Mouse (Mus musculus): ENCODE results near the gene Stk40.

Gene Stk40

DNA sequence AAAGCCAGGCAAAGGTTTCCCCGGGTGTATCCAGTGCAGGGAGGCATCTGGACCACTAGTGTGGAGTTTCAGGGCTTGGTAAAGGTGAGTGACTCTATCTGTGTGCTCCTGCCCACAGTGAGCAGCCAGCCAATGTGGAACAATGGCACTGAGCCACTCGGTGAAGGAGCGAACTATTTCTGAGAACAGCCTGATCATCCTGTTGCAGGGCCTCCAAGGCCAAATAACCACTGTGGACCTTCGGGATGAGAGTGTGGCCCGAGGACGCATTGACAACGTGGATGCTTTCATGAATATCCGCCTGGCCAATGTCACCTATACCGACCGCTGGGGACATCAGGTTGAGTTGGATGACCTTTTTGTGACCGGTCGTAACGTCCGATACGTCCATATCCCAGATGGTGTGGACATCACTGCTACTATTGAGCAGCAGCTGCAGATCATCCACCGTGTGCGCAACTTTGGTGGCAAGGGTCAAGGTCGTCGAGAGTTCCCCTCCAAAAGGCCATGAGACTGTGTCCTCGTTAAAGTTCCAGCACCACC lies 6.0 kb upstream of the Stk40 start:
- no peak for DNase-seq (ENCODE audit: low spot score)

DNA sequence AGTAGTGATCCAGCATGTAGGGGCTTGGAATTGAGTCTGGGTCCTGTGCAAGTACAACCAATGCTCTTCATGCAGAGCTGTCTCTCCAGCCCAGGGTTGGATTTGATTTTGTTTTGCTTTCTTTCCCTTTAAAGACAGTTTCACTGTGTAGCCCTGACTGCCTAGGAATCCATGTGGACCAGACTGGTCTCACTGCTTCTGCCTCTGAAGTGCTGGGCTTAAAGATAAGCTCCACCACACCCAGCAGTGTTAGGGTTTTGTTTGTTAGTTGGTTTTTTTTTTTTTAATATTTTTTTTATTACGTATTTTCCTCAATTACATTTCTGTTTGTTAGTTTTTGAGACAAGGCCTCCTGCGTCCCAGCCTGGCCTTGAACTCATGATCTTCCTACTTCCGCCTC lies 4.4 kb upstream of the Stk40 start:
- no peak for DNase-seq (ENCODE audit: low spot score)

DNA sequence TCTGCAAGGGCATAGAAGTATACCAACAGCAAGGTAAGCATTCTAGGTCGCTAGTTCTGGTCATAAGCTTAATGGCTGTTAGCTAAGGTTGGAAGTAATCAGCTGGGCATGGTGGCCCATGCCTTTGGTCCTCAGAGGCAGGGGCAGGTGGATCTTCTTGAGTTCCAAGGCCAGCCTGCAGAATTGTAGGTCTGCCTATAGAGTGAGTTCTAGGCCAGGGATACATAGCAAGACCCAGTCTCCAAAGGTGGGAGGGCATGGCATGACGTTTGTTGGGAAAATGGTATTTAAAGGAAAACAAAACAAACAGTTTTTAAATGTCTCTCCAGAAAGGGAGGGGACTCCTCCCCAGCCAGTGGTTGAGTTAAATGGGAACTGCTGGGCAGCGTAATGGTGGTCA lies 3.0 kb upstream of the Stk40 start:
- no peak for DNase-seq (ENCODE audit: low spot score)

DNA sequence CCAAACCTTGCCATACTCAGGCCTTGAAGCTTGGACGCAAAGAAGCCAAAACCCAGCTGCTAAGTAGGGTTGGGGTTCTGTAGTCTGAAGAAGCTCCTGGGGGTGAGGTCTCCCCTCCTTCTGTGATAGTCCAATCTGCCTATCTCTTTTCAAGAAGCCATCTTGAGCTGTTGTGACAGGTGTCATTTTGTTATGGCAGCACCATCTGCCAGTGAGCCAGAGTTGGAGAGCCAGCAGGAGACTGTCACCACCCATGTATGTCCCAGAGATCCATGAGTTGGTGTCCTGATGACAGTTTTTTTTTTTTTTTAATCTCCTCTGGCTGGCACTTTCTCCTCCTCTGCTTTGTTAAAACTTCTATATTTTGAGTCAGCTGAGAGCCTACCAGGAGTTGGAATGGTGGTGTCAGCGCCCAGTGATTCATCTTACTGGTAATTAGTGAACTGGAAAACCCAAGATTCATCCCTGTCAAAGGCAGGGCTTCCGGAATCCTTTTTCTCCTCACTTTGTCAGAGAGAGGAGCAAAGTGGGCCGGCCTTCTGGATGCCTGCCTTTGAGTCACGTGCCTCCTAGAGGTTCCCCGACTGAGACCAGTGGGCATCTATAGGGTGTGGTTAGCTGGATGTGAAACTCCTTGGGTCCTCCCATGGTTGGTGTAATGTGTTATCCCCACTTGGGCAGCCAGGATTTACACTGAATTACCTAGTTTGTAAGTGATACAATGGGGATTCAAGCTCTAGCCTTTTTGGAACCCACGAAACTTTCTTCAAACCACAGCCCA lies 1.5 kb upstream of the Stk40 start:
- no peak for DNase-seq (ENCODE audit: low spot score)

- DNase-seq (ENCODE audit: low spot score), result peak; percentile 80
Measured at GRCm38 (mm10) chr4:126103057-126103581, 638 bp upstream of the Stk40 start.

DNA sequence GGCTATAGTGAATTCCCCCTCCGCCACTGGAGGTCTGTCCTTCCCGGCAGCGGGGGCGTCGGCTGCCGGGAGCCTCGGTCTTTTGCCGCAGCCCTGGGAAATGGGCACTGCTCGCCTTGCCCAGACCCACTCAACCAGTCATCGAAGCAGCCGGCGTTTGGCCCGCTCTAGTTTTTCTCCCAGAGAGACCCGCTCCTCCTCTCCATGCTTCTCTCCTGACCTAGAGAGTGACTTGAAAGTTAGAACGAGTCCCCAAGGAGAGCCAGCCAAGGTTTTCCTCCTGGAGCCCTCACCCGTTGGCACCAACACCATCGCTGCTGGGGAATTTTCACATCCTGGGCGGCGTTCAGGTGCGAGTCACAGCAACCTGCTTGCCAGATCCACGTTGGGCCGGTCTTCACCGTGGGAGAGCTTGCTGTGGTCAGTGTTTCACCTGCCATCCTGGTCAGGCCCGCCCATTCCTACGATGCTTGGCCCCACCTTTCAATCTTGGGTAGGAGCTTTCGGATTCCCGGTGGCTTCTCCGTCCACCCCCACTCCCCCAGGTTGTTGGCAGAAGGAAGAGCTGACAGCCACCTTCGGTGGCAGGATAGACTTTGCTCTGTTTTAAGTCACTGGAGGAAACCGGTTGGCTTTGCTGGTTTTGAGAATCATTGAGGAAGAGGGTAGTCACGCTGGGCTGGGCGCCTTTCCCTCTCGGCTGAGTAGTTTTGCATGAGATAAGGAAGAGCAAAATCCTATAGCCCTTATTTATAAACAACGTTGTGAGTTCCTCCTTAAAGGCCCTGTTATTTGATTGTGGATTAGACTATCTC lies 711 bp downstream of the Stk40 start:
- peak; percentile 38 for DNase-seq (ENCODE audit: low spot score)

DNA sequence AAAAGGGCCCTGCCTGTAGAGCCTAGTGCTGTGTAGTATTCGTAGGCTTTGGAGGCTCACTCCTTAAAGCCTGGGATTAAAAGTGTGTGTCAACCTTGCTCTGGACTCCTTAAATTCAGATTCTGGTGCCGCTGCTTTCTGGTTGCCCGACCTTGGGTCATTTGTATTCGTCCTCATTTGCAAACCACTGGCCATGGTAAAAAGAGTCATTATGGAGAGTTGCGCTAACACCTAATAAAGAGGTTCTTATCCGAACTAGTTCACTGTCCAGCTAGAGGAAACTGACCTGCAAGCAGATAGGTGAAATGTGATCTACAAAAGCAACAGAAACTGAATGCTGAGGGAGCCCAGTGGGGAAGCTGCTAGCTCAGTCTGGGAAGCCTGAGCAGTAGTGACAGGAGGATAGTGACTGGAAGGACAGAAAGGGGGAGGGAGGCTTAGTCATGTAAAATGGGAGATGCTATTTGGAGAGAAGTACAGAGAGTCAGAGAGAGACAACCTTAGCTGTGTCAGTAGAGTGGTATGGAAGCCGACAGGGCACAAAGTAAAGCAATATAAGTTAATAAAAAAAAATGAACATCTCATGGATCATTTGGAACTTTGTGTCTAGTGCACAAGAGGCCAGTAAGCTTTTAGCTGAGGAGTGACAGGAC lies 1.5 kb downstream of the Stk40 start:
- no peak for DNase-seq (ENCODE audit: low spot score)

DNA sequence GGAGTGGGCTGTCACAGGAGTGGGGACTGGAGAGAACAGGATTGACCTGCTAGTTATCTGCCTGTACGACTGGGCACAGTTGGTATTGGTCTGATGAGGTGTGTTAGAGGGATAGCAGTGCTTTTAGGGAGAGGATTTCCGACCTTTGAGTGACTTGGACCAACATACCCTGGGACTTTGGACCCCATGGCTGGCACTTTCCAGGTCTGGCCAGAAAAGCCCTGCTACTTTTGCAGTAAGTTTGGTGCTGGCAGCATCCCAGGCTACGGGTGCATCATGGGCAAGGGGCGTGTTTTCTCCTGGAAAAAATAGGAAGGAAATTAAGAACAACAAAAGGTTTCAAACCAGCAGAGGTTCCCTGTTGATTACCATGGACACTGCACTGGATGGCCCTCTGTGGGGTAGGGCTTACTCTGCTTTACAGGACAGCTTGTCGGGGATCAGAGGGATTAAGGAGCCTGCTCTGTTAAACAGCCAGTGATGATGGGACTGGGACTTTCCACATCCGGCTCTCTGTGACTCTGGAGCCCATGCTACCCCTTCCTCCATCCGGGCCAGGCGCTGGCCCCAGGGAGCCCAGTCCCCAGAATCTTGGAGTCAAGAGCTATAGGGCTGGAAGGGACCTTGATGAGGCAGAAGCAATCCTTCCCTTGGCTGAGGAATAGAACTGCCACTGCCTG lies 4.4 kb downstream of the Stk40 start:
- no peak for DNase-seq (ENCODE audit: low spot score)

DNA sequence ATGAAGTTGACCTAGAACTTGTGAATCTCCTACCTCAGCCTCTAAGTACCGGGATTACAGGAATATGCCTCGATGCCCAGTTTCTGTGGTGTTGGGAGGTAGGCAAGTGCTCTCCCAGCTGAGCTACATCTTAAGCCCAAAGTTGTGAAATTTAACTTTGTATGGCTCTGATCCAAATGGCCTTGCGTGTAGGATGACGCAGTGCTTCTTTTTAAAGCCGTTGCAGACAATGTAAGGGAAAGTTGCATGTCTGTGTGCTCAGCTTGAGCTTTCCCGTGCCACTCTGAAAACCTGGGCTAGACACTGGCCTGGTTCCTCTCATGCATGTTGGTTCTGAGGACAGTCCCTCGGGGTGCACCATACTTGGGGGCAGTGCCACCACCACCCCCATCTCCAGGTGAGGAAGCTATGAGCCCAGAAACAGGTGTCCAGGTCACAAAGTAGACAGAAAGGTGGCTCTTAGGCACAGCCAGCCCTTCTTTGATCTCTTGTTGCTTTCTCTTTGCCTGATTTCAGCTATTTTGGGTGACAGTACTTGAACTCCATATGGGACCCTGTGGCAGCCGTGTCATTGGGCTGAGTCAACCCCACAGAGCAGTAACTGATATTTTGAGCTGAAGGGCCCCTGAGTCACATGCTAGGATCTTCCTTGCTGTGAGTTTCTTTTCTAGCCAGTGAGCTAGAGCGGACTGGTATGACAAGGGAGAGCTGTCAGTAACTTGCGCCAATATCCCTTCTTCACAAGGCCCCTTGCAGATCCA lies 6.0 kb downstream of the Stk40 start:
- no peak for DNase-seq (ENCODE audit: low spot score)

DNA sequence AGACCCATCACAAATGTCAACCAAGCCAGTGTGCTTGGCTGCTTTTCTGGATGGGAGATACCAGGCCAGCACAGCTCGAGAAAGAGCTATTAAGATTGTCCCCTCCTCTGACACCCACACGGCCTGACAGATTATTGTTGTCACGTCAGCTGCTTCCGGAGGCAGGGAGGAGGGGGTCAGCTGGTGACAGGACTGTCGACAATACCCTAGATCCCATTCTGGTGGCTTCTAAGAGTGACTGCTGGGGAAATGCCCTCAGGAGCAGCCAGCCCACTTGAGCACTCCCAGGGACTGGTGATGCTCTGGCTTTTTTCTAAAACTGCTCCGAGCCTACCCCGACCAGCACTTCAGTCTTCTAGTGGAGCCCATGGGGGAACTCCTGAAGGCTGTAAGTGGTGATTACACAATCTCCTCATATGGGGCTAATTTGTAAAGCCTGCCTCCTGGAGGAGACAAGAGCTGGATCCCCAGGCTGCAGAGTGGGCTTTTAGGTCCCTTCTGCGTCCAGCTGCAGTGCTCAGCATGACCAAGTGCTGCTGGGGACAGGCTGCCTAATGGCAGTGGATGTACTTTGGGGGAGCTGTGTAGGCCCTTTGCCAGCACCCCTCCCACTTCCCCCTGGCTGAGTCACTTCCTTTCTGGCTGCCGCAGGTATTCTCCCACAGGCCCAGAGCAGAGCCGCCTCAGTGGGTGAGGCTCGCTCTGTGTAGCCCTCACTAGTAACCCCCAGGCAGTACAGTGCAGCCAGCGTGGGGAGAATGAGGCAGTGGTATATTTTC lies 6.8 kb downstream of the Stk40 start:
- DNase-seq (ENCODE audit: low spot score), result peak; percentile 64

GRCm38 (mm10) chr4:126111153-126111549 lies 7.4 kb downstream of the Stk40 start:
- no peak for DNase-seq (ENCODE audit: low spot score)

DNA sequence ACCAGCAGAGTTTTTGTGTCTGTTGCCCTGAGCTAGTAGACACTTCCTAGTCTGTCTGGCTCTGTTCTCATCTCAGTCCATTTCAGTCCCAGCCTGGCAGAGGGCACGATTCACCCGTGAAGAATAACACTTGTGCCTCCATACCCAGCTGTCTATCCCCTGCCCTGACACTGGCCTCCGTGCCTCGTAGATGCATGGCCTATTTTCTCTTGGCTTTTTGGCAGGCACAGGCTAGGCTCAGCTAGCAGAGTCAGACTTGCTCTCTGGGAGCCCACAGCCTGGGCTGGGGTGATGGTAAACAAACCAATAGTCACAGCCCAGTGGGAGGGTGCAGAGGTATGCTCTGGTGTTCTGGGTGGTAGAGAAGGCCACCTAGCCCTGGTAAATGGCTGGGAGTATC lies 9.5 kb downstream of the Stk40 start:
- DNase-seq (ENCODE audit: low spot score), result no peak

- DNase-seq (ENCODE audit: low spot score), result peak; percentile 53
Measured at GRCm38 (mm10) chr4:126113943-126114342, 10.2 kb downstream of the Stk40 start.

DNA sequence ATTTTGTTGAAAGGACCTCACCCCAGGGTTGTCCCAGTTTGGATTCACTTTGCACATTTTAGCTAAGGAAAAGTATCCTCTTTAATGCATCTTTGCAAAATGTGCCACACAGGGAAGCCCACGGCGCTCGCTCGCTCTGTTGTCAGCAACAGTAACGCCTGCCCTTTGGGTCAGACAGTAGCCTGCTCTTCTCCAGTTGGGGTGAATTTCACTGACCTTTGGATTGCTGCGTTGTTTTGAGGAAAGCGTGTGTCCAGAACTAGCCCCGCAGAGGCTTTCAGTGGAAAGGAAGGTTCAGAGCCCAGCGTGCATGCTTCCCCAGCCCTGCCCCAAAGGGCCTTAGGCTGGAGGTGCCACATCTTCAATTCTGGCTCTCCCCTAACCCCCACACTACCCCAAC lies 11.7 kb downstream of the Stk40 start:
- no peak for DNase-seq (ENCODE audit: low spot score)

GRCm38 (mm10) chr4:126115871-126116521 lies 12.2 kb downstream of the Stk40 start:
- DNase-seq (ENCODE audit: low spot score), result no peak

DNA sequence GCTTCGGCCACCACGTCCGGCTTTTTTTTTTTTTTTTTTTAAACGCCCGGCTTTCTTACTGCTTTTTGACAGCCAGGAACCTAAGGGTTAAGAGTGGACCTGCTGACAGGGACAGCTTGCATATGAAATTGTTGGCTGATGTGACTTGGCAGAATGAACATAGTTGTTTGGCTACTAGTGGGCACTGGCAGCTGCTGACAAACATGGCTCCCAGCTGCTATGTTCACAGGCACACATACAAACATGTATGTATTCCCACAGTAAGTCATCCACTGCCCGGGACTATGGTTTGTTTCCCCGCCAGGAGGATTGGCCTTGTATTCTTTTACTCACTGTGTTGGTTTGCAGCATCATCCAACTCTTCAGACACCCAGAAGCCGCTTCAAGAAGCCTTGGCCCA lies 13.4 kb downstream of the Stk40 start:
- no peak for DNase-seq (ENCODE audit: low spot score)

GRCm38 (mm10) chr4:126118651-126119050 lies 14.9 kb downstream of the Stk40 start:
- no peak for DNase-seq (ENCODE audit: low spot score)

DNA sequence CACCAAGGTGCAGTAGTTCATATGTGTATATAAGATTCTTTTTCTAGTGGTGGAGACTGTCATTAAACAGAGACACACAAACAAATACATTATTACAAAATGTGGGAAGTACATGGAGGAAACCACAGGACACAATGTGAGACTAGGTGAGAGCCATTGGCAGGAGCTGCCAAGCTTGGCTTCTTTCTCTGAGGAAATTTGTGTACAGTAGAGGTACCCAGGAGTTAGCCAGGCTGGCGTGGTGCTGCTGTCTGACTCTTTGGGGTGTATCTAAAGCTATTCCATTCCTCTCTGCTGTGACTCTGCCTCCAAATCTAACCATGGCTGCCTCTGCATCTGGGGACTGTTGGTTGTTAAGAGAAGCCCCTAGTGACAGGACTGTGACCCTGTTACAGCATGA lies 15.3 kb downstream of the Stk40 start:
- DNase-seq (ENCODE audit: low spot score), result no peak

GRCm38 (mm10) chr4:126120052-126120451 lies 16.3 kb downstream of the Stk40 start:
- no peak for DNase-seq (ENCODE audit: low spot score)

DNA sequence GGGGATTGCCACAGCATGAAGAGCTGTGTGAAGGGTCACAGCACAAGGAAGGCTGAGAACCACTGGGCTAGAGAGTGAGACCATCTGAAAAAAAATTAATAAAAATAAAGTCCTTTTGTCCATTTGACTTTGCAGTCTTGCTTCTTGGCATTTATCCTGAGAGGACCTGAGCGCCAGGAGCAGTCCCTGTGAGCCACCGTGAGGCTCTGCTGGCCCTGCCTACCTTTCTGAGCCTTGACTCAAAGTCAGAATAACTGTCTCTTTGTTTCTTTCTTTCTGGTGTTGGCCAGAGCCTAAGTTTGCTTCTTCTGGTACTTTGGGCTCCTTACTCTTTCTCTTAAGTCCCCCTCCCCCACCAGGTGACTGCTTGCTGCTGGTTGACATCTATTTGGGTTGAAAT lies 16.7 kb downstream of the Stk40 start:
- no peak for DNase-seq (ENCODE audit: low spot score)
